ENCODE assay signal across 13 mouse cellular contexts in the genomic region with DNA sequence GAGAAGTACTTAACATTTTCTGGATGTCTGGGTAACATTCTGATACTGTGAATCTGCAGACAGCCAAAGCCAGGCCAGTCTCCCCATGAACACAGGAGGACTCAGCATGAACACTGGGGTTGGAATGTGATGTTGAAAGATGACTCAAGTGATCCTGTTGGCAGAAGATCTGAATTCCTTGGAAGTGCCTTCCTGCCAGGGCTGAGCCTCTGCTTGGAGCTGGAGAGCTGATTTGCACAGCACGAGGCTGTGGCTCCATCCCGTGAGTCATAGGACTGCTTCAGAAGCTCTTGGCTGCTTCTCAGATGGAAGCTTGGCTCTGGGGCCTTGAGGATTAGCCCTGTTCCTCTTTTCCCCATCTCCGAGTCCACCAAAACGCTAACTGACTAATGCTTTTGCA.
DNase-seq lines count a peak whose midpoint lies in the region; ATAC-seq and TF ChIP-seq lines count a peak whose summit lies in the region.
"Had no signal": no experiment of that assay in that cellular context is flagged by ENCODE, and none has a peak within 500 bp of the region (broad histone marks: within the 10 kb centered on the region; RNA-seq: fewer than 3 reads in every experiment).

No protein-coding gene starts in this region.

- peak; percentile 92 for ATAC-seq in lung, postnatal 0 days
- ATAC-seq: hindbrain, embryonic 16.5 days had no signal

- H3K4me3 ChIP-seq in lung, postnatal 0 days (ENCODE audit: low read depth, low read length), result no peak overlapping the region

- no peak overlapping the region for H3K4me2 ChIP-seq in lung, postnatal 0 days (replicated peaks; ENCODE audit: low read depth, low read length)

- 40% methylated on average over 4 of the region's 4 CpGs for WGBS in lung, postnatal 0 days

- H3K4me1 ChIP-seq in lung, postnatal 0 days (ENCODE audit: insufficient read depth, low read depth, low read length), result no peaks in the 10 kb centered on the region

- intact Hi-C loops in gastrocnemius, postnatal 14 days (cut with DNase I; ENCODE audit: low total_unique reads), result no loop called here

- H3K36me3 ChIP-seq in lung, postnatal 0 days (ENCODE audit: insufficient read depth, low read length), result no peaks in the 10 kb centered on the region
- H3K36me3 ChIP-seq: G1E had no signal

- peak; percentile 13 for DNase-seq in kidney, postnatal 14 days
- DNase-seq in kidney, adult 18-20 months, result no peak
- DNase-seq in adipocyte (ENCODE audit: low spot score), result peak; percentile 92
- DNase-seq in gastrocnemius, postnatal 14 days, result peak; percentile 72
- DNase-seq in lung, postnatal 0 days (ENCODE audit: low spot score), result peak; percentile 86
- DNase-seq in cerebellum, adult 9-10 months, result no peak
- DNase-seq in c-Kit-positive CD71-positive TER-119-positive erythroid progenitor cells, embryonic 14.5 days (ENCODE audit: low spot score), result no peak
- DNase-seq in thymus, postnatal 0 days (ENCODE audit: low spot score), result no peak
- DNase-seq: cerebellum, postnatal 25 days; thymus, postnatal 4 days had no signal

- H3K9me3 ChIP-seq in lung, postnatal 0 days (ENCODE audit: low read length), result no peaks in the 10 kb centered on the region

- no peak for TF ChIP-seq CTCF in lung, postnatal 0 days (IDR thresholded peaks at IDR 0.05)

- H3K27me3 ChIP-seq in lung, postnatal 0 days (replicated peaks; ENCODE audit: insufficient read depth, low read length), result no peaks in the 10 kb centered on the region

- TF ChIP-seq EP300 in lung, postnatal 0 days (IDR thresholded peaks at IDR 0.05), result no peak

- H3K27ac ChIP-seq in lung, postnatal 0 days (ENCODE audit: low read length), result no peak overlapping the region
- H3K27ac ChIP-seq: liver, embryonic 14.5 days had no signal

- no peak overlapping the region for H3K9ac ChIP-seq in lung, postnatal 0 days (replicated peaks; ENCODE audit: low read depth)
- H3K9ac ChIP-seq: liver, embryonic 14.5 days had no signal

Comparison
In these comparisons a context has a peak if more than half of its experiments do, and no peak if none do; other contexts are left out.
1. DNase-seq: peak in kidney, postnatal 14 days (single experiment), adipocyte (single experiment), gastrocnemius, postnatal 14 days (single experiment) and lung, postnatal 0 days (single experiment); none in kidney, adult 18-20 months (single experiment), cerebellum, adult 9-10 months (single experiment), c-Kit-positive CD71-positive TER-119-positive erythroid progenitor cells, embryonic 14.5 days (single experiment) and thymus, postnatal 0 days (single experiment).